ENCODE assay signal across 15 mouse cellular contexts in the genomic region with DNA sequence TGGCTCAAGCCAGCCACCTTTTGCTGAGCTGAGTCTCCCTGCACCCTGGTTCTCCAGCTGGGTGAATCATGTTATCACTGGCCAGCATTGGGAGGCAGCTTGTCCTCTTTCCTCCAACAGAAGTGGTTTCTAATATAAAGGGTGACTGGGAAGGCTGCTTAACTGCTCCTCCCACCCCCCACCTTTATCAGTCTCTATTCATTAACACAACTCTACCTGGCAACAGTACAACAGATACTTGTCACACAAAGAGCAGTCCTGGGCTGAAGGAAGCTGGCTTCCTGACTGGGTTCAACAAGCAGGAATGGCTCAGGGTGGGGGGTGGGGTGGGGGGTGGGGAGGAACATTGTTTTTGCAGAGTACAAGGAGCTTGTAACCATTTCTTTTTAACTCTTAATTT.
DNase-seq lines count a peak whose midpoint lies in the region; ATAC-seq and TF ChIP-seq lines count a peak whose summit lies in the region.
"Had no signal": no experiment of that assay in that cellular context is flagged by ENCODE, and none has a peak within 500 bp of the region (broad histone marks: within the 10 kb centered on the region; RNA-seq: fewer than 3 reads in every experiment).

No protein-coding gene starts in this region.

- no peak for TF ChIP-seq CTCF in lung, embryonic 14.5 days (IDR thresholded peaks at IDR 0.05; ENCODE audit: low read depth)
- no peak for TF ChIP-seq CTCF in embryonic fibroblast, embryonic 13.5 days (IDR thresholded peaks at IDR 0.05; ENCODE audit: borderline replicate concordance, insufficient read depth, low read length)

- H3K4me1 ChIP-seq in heart, embryonic 15.5 days (replicated peaks), result peaks cover 26% of the 10 kb centered on the region
- H3K4me1 ChIP-seq in lung, embryonic 14.5 days (ENCODE audit: insufficient read depth), result peaks cover 4% of the 10 kb centered on the region; the same call in 1 of the 2 replicates
- peaks cover 36% of the 10 kb centered on the region for H3K4me1 ChIP-seq in brown adipose tissue, adult 24 weeks (ENCODE audit: control insufficient read depth, insufficient read depth, insufficient read length, low read length)
- peaks cover 11% of the 10 kb centered on the region for H3K4me1 ChIP-seq in embryonic fibroblast, embryonic 13.5 days (ENCODE audit: control insufficient read depth, insufficient read depth, low read length)
- H3K4me1 ChIP-seq: megakaryocyte, embryonic 14.5 days had no signal

- TF ChIP-seq POLR2A in embryonic fibroblast, embryonic 13.5 days (IDR thresholded peaks at IDR 0.05; ENCODE audit: low read depth, low read length), result no peak

- ATAC-seq in heart, embryonic 15.5 days (replicated peaks; ENCODE audit: insufficient number of reproducible peaks, insufficient read depth, low FRiP score, low read depth), result peak; percentile 67
- 0 out of 2 replicates have a peak, but pooled peaks have one; percentile 49 for ATAC-seq in lung, embryonic 14.5 days (ENCODE audit: insufficient read depth)
- ATAC-seq: CD4-positive, CD25-positive, alpha-beta regulatory T cell, adult 4 months; forebrain, embryonic 15.5 days had no signal

- peak overlapping the region; percentile 47; the same call in 1 of the 2 replicates for H3K27ac ChIP-seq in heart, embryonic 15.5 days
- no peak overlapping the region for H3K27ac ChIP-seq in lung, embryonic 14.5 days (ENCODE audit: low read depth)
- peak overlapping the region; percentile 79 for H3K27ac ChIP-seq in brown adipose tissue, adult 24 weeks (replicated peaks; ENCODE audit: low read depth, low read length)
- H3K27ac ChIP-seq in embryonic fibroblast, embryonic 13.5 days (ENCODE audit: insufficient read depth, low read length), result peak overlapping the region; percentile 34; the same call in 1 of the 2 replicates
- H3K27ac ChIP-seq: forebrain, embryonic 15.5 days had no signal

- H3K4me2 ChIP-seq in heart, embryonic 15.5 days, result no peak overlapping the region
- no peak overlapping the region for H3K4me2 ChIP-seq in lung, embryonic 14.5 days
- H3K4me2 ChIP-seq: forebrain, embryonic 15.5 days; liver, embryonic 11.5 days had no signal

- H3K27me3 ChIP-seq in heart, embryonic 15.5 days, result no peaks in the 10 kb centered on the region
- H3K27me3 ChIP-seq in lung, embryonic 14.5 days (ENCODE audit: insufficient read depth, low read length), result no peaks in the 10 kb centered on the region
- H3K27me3 ChIP-seq: forebrain, embryonic 15.5 days; megakaryocyte, embryonic 14.5 days had no signal

- DNase-seq in heart, postnatal 4 days, result no peak
- no peak for DNase-seq in lung, embryonic 14.5 days
- DNase-seq in lung, postnatal 4 days, result no peak
- DNase-seq in adipocyte (ENCODE audit: low spot score), result no peak
- DNase-seq: adrenal gland, postnatal 10 days; cerebellum, adult 8-10 months; kidney, postnatal 25 days; thymus, postnatal 14 days had no signal

- H3K9ac ChIP-seq in heart, embryonic 15.5 days, result no peak overlapping the region
- H3K9ac ChIP-seq in lung, embryonic 14.5 days, result no peak overlapping the region
- H3K9ac ChIP-seq: forebrain, embryonic 15.5 days had no signal

- H3K4me3 ChIP-seq in heart, embryonic 15.5 days, result no peak overlapping the region
- no peak overlapping the region for H3K4me3 ChIP-seq in lung, embryonic 14.5 days (ENCODE audit: low read depth, low read length)
- no peak overlapping the region for H3K4me3 ChIP-seq in brown adipose tissue, adult 24 weeks (ENCODE audit: insufficient read depth, low read depth, low read length)
- no peak overlapping the region for H3K4me3 ChIP-seq in embryonic fibroblast, embryonic 13.5 days (ENCODE audit: insufficient read depth, low read length)
- H3K4me3 ChIP-seq: forebrain, embryonic 15.5 days; megakaryocyte, embryonic 14.5 days had no signal

- no peaks in the 10 kb centered on the region for H3K9me3 ChIP-seq in heart, embryonic 15.5 days (replicated peaks)
- H3K9me3 ChIP-seq in lung, embryonic 14.5 days (ENCODE audit: low read depth, low read length), result peaks cover 5% of the 10 kb centered on the region; the same call in 1 of the 2 replicates
- H3K9me3 ChIP-seq: forebrain, embryonic 15.5 days had no signal

- no peaks in the 10 kb centered on the region for H3K36me3 ChIP-seq in heart, embryonic 15.5 days
- no peaks in the 10 kb centered on the region for H3K36me3 ChIP-seq in lung, embryonic 14.5 days (ENCODE audit: insufficient read depth)
- H3K36me3 ChIP-seq: forebrain, embryonic 15.5 days had no signal
